Mouse (Mus musculus) brain, embryonic 18.5 days (tissue): ENCODE measurements around the gene Cd247.
"Not testable (repeated sequence)": the region's sequence is repeated elsewhere in the genome, so short reads cannot be mapped to it uniquely, and the experiment has no call there.

Source experiments
- DNase-seq: peaks from one replicate; pipeline ENCODE4 v3.0.0-alpha.2; 2012; ENCODE audit warnings: low read depth, low spot score

Cd247 gene

DNA sequence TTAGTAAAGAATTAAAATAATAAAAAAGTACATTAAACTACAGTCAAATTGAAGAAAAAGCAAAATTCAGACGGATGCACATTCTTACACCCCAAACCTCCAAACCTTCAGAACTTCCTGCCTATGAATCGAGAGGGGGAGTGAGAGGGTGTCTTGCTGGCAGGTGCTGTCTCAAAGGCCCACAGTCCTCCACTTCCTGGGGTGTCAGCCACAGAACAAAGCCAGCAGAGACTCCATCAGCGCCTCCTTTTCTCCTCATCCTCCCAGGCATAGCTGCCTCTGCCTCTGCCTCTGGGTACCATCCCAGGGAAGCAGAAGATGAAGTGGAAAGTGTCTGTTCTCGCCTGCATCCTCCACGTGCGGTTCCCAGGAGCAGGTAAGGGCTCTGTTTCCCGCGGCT is at the start of gene Cd247:
Gene Cd247 (plus strand): TSS at position 171 of the 400 bp plus-strand sequence.
- DNase-seq, result no peak

- DNase-seq, result no peak
These were observed 49.5 kb upstream of the Cd247 start for GRCm38 (mm10) chr1:165738985-165739384.

- no peak for DNase-seq
These were observed 46.5 kb upstream of the Cd247 start for GRCm38 (mm10) chr1:165741989-165742388.

- no peak for DNase-seq
These were observed 40.4 kb upstream of the Cd247 start for GRCm38 (mm10) chr1:165748053-165748452.

GRCm38 (mm10) chr1:165751142-165751541 is 37.3 kb upstream of the Cd247 start:
- no peak for DNase-seq

DNA sequence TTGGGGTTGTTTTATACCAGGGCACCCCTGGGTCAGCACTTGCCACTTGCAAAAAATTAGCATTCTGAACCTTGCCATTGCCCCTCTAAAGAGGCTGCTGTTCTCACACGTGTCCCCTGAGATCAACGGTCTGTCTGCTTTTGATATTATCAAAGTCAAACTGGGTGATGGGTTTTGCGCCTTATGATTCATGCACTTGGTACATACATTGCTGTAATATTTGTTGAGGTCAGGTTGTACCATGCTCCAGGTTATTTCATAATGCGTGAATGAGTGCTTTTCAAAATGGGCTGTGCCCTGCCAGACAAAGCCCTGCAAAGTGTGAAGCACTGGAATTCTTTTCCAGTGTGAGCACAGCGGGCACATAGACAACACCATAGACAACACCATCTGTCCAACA is 36.6 kb upstream of the Cd247 start:
- DNase-seq, result no peak

DNA sequence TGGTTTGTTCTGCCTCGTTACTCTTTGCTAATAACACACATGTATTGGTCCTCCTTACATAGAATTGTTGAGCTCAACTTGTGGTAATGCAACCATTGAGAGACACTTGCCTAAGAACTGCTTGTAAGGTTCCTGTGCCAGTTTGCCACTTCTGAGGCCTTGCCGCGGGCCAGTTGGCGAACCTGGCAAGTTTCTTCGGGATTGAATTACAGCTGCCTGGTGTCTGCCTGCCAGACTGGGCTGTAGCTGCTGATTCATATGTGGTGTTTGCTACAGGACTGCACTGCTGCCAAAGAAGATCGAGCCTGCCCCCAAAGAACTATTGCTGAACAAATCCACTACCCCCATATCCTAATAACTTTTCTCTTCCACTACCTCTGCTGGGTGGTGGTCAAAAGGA is 34.3 kb upstream of the Cd247 start:
- no peak for DNase-seq

GRCm38 (mm10) chr1:165755194-165755593 is 33.3 kb upstream of the Cd247 start:
- no peak for DNase-seq

- no peak for DNase-seq
These were observed 26.8 kb upstream of the Cd247 start for GRCm38 (mm10) chr1:165761522-165762305.

DNA sequence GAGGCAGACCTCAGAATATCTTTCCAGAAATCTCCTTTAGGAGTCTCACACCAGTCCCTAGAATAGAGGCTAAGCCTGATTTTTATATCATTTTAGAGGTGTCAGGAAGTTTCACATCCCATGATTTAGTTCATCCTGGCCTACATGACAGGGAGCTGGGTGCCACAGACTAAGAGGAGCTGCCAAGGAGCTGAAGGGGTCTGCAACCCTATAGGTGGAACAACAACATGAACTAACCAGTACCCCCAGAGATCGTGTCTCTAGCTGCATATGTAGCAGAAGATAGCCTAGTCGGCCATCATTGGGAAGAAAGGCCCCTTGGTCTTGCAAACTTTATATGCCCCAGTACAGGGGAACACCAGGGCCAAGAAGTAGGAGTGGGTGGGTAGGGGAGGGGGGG is 26.0 kb upstream of the Cd247 start:
- not testable (repeated sequence) for DNase-seq

GRCm38 (mm10) chr1:165762914-165763634 is 25.4 kb upstream of the Cd247 start:
- DNase-seq, result no peak

GRCm38 (mm10) chr1:165763635-165764372 is 24.7 kb upstream of the Cd247 start, which contains the start of gene Creg1:
Creg1 (plus strand) TSS chr1:165763746.
- DNase-seq, result peak; percentile 75

DNA sequence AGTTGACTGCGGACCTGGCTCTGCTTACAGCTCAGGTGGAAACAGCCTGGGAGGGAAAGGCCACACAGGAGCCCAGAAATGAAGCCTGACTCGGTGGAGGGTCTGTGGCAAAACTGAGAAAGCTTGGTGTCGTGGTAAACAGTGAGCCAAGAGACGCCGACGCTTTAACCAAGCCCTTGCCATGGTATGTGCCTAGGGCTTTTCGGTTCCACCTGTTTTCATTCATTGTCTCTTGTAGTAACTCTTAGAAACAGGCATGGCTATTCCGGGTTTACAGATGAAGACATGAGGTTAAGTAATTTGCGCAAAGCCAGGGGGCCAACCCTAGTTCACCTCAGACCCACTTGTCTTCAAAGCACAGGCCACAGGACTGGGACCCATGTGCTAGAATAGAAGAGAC is 23.9 kb upstream of the Cd247 start:
- DNase-seq, result no peak

DNA sequence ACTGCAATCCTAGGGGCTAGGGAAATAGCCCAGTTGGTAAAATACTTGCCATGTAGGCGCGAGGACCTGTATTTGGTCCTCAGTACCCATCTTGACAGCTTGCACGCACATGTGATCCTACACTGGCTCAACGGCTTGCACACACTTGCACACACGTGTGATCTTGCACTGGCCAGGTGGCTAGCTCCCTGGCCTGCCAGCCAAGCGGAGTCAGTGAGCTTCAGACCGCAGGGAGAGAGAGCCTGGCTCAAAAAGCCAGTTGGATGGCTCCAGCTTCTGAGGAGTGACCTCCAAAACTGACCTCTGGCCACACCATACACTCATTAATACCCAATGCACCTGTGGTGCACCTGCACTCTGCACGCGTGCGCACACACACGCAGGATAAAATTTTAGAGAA is 23.4 kb upstream of the Cd247 start:
- DNase-seq, result no peak

- no peak for DNase-seq
These were observed 22.7 kb upstream of the Cd247 start for GRCm38 (mm10) chr1:165765651-165766294.

- DNase-seq, result no peak
These were observed 22.1 kb upstream of the Cd247 start for GRCm38 (mm10) chr1:165766295-165766890.

- DNase-seq, result no peak
These were observed 19.5 kb upstream of the Cd247 start for GRCm38 (mm10) chr1:165768894-165769512.

DNA sequence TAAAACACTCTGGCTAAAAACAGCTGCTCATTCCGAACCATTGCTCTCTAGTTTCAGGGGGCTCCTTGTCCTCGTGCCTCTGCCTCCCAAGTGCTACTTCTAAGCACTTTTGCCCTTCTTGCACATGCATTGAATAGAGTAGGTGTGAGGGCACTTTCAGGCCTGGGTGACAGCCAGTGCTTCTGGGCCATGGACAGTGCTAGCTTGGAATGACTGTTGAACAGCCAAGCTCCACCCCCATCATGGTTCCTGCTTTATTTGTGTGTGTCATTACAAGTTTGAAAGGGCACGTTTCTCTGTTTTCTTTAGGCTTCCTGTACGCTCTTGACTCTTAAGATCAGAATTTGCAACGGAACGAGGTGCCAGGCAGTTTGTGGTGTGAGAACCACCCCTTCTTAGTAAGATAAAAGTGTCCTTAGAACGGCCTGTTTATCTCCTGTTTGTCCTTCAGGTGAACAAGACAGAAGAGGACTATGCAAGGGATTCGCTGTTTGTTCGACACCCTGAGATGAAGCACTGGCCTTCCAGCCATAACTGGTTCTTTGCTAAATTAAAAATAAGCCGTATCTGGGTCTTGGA is 18.2 kb upstream of the Cd247 start:
- no peak for DNase-seq

DNA sequence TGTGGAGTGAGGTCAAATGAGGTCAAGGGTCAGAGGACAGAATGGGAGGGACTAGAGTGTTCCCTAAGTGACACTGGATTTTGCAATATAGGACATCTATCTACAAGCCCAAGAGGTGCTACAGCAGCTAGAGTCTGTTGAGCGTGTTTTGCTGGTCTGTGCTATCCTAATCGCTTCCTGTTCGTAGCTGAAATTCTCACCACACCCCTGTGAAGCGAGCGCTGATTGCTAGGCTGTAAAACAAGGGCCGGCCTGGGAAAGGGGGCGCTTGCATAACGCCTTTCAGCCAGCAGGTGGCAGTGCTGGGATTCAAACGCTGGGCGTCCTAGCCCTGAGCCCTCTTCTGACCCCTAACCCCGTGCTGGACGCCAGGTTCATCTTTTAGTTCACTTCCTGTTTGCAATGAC is 17.0 kb upstream of the Cd247 start:
- no peak for DNase-seq

DNA sequence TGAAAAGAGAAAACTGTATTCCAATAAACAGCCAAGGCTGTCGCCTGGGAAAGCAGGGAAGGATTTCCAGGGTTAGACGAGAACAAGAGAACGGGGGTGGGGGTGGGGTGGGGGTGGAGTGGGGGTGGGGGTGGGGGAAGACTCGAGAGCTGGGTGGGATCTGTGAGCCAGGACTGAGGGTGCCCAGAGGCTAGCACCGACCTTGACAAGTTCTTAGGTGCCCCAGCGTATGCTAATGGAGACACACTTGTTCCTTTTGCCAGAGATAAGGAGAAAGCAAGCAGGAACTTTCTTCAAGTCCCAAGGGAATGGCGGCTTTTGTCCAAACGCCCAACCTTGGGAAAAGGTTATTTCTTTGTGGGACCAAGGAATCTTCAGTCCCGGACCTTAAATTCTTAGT is 16.5 kb upstream of the Cd247 start:
- no peak for DNase-seq
